Mouse (Mus musculus): ENCODE data around the gene Fam57b. TPM values are rescaled to one million over a fixed set of nuclear protein-coding genes. Genes with fewer than 3 reads are reported as not detected.

Fam57b gene
- polyA plus RNA-seq, 1 experiment from 2014 or later: 53.2 TPM

DNA sequence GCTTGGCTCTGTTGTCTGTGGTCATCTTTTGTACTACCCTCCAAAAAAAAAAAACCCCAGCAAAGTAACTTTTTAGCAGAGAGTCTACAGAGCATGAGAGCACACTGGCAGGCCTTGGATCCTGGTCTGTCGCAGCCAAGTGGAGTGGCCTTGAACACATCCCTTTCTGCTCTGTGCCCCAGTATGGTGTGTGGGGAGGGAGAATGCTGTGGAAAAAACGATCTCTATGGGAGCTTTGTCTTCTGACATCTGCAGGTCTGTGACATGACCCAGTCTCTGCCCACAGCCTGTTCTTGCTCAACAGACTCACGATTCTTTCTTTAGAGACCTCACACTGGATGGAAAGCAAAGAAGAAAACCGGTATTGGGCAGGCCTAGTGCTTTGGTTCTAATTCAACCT, 36.5 kb upstream of the Fam57b start:
- peaks cover 28% of the 10 kb centered on the region for H3K4me1 ChIP-seq (replicated peaks; ENCODE audit: control insufficient read depth, insufficient read depth, low read length)
- 69% methylated on average over 4 of the region's 4 CpGs for WGBS
- peak overlapping the region; percentile 78 for H3K4me3 ChIP-seq (replicated peaks; ENCODE audit: low read length)
- H3K4me2 ChIP-seq (replicated peaks): peak overlapping the region; percentile 77
- H3K9me3 ChIP-seq (ENCODE audit: control insufficient read depth, low read length): no peaks in the 10 kb centered on the region
- peak overlapping the region; percentile 81 for H3K9ac ChIP-seq
- H3K27me3 ChIP-seq (ENCODE audit: control insufficient read depth, insufficient read depth, low read length): no peaks in the 10 kb centered on the region
- ATAC-seq (ENCODE audit: low FRiP score) (no peak), DNase-seq (ENCODE audit: low spot score) (no peak)
- peak overlapping the region; percentile 87 for H3K27ac ChIP-seq
- peaks cover 32% of the 10 kb centered on the region for H3K36me3 ChIP-seq (replicated peaks; ENCODE audit: control insufficient read depth, insufficient read depth)

DNA sequence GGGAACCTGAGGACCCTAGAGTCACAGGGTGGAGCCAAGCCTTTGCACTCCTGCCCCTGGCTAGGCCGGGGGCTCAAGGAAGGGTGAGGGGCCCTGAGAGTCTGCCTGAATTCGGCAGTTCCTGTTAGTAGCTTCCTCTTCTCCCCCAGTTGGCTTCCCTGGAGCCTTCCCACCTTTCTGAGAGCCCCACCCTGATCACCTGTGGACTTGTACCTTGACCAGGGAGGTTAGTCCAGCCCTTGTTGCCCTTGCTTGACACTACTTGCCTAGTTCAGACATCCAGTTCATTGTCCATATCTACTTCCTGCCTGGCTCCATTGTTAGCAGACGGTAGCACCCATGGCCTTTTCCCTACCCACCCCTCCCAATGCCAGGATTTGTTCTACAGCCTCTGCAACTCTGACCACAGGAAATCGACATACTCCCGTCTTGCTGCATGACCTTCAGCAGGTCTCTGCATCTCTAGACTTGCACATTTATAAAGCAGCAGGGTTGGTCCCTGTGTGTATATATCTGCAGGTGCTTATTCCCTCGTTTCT, 35.9 kb upstream of the Fam57b start:
- H3K9ac ChIP-seq: no peak overlapping the region
- H3K4me3 ChIP-seq (replicated peaks; ENCODE audit: low read length): 0 out of 2 replicates have a peak overlapping the region, but pooled peaks have one; percentile 78
- peak overlapping the region; percentile 44; the same call in 1 of the 2 replicates for H3K27ac ChIP-seq
- WGBS: 77% methylated on average over 6 of the region's 6 CpGs
- DNase-seq (ENCODE audit: low spot score): no peak
- no peaks in the 10 kb centered on the region for H3K9me3 ChIP-seq (ENCODE audit: control insufficient read depth, low read length)
- ATAC-seq (ENCODE audit: low FRiP score): no peak
- peaks cover 28% of the 10 kb centered on the region for H3K4me1 ChIP-seq (replicated peaks; ENCODE audit: control insufficient read depth, insufficient read depth, low read length)
- H3K27me3 ChIP-seq (ENCODE audit: control insufficient read depth, insufficient read depth, low read length): no peaks in the 10 kb centered on the region
- H3K36me3 ChIP-seq (replicated peaks; ENCODE audit: control insufficient read depth, insufficient read depth): peaks cover 38% of the 10 kb centered on the region
- peak overlapping the region; percentile 77 for H3K4me2 ChIP-seq (replicated peaks)

GRCm38 (mm10) chr7:126762471-126763008, 34.9 kb upstream of the Fam57b start:
- Histone ChIP-seq H3K4me3 (replicated peaks; ENCODE audit: low read length) (peak overlapping the region; percentile 6), H3K4me1 (replicated peaks; ENCODE audit: control insufficient read depth, insufficient read depth, low read length) (peaks cover 28% of the 10 kb centered on the region), H3K36me3 (replicated peaks; ENCODE audit: control insufficient read depth, insufficient read depth) (peaks cover 47% of the 10 kb centered on the region), H3K27me3 (ENCODE audit: control insufficient read depth, insufficient read depth, low read length) (no peaks in the 10 kb centered on the region), H3K9me3 (ENCODE audit: control insufficient read depth, low read length) (no peaks in the 10 kb centered on the region), H3K27ac (peak overlapping the region; percentile 41; the same call in 1 of the 2 replicates), H3K9ac (peak overlapping the region; percentile 36), H3K4me2 (replicated peaks) (peak overlapping the region; percentile 33)
- no peak for ATAC-seq (ENCODE audit: low FRiP score)
- WGBS: 63% methylated on average over 17 of the region's 17 CpGs
- DNase-seq (ENCODE audit: low spot score): no peak

DNA sequence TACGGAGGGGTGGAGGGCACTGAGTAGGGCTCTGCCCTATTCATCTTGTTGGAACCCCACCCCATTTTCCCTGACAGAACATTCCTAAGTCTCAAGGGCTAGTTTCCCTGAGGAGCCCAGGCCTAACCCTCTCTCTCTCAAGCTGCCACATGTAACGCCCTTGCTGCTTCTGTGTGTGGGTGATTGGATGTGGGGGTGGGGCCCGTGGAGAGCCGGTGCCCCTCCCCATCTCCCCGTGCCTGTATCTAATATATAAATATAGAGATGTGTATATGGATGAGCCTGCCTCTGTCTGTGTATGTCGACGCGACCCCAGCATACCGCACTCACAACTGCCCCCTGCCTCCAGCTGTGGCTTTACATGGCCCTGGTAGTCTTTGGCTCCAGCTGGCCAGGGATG, 31.9 kb upstream of the Fam57b start:
- DNase-seq (ENCODE audit: low spot score) (no peak), ATAC-seq (ENCODE audit: low FRiP score) (no peak)
- Histone ChIP-seq H3K9ac (no peak overlapping the region), H3K27ac (no peak overlapping the region), H3K9me3 (ENCODE audit: control insufficient read depth, low read length) (no peaks in the 10 kb centered on the region), H3K4me3 (replicated peaks; ENCODE audit: low read length) (no peak overlapping the region), H3K36me3 (replicated peaks; ENCODE audit: control insufficient read depth, insufficient read depth) (peaks cover 77% of the 10 kb centered on the region), H3K4me1 (replicated peaks; ENCODE audit: control insufficient read depth, insufficient read depth, low read length) (peaks cover 25% of the 10 kb centered on the region), H3K27me3 (ENCODE audit: control insufficient read depth, insufficient read depth, low read length) (no peaks in the 10 kb centered on the region), H3K4me2 (replicated peaks) (no peak overlapping the region)
- WGBS: 93% methylated on average over 9 of the region's 9 CpGs

DNA sequence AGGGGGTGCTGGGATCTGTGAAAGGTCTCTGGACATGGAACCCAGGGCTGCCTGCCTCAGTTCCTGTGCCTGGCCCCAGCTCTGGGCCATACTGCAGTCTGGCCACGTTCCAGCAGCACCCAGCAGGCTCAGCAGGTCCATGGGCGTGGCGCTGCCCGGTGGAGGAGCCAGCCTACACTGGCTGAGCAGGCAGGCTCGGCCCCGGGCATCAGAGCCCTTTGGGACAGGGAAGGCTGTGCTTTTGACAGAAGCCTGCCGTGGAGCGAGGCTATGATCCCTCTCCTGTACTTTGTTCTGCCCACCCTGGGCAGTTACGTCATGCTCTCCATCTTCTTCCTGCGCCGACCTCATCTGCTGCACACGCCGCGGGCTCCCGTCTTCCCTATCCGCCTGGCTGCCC, 31.3 kb upstream of the Fam57b start, which contains the start of gene Gdpd3:
TSS of gene Gdpd3 (plus strand) at position 134 of the 400 bp plus-strand sequence.
- H3K9me3 ChIP-seq (ENCODE audit: control insufficient read depth, low read length): no peaks in the 10 kb centered on the region
- no peak within 1 kb of the TSS for H3K4me2 ChIP-seq (replicated peaks)
- ATAC-seq (ENCODE audit: low FRiP score) (no peak), DNase-seq (ENCODE audit: low spot score) (no peak)
- H3K27ac ChIP-seq: no peak within 1 kb of the TSS
- H3K4me1 ChIP-seq (replicated peaks; ENCODE audit: control insufficient read depth, insufficient read depth, low read length): peaks cover 18% of the 10 kb centered on the region
- no peak within 1 kb of the TSS for H3K4me3 ChIP-seq (replicated peaks; ENCODE audit: low read length)
- peaks cover 84% of the 10 kb centered on the region for H3K36me3 ChIP-seq (replicated peaks; ENCODE audit: control insufficient read depth, insufficient read depth)
- 87% methylated on average over 16 of the region's 16 CpGs for WGBS
- H3K27me3 ChIP-seq (ENCODE audit: control insufficient read depth, insufficient read depth, low read length): no peaks in the 10 kb centered on the region
- no peak within 1 kb of the TSS for H3K9ac ChIP-seq

- Histone ChIP-seq H3K27ac (no peak overlapping the region), H3K4me2 (replicated peaks) (no peak overlapping the region), H3K36me3 (replicated peaks; ENCODE audit: control insufficient read depth, insufficient read depth) (peaks cover 86% of the 10 kb centered on the region), H3K27me3 (ENCODE audit: control insufficient read depth, insufficient read depth, low read length) (no peaks in the 10 kb centered on the region), H3K9ac (no peak overlapping the region), H3K4me3 (replicated peaks; ENCODE audit: low read length) (no peak overlapping the region), H3K9me3 (ENCODE audit: control insufficient read depth, low read length) (no peaks in the 10 kb centered on the region), H3K4me1 (replicated peaks; ENCODE audit: control insufficient read depth, insufficient read depth, low read length) (peaks cover 11% of the 10 kb centered on the region)
- DNase-seq (ENCODE audit: low spot score) (no peak), ATAC-seq (ENCODE audit: low FRiP score) (no peak)
- WGBS: 95% methylated on average over 8 of the region's 8 CpGs
Observed at GRCm38 (mm10) chr7:126767001-126767400, 30.5 kb upstream of the Fam57b start.

DNA sequence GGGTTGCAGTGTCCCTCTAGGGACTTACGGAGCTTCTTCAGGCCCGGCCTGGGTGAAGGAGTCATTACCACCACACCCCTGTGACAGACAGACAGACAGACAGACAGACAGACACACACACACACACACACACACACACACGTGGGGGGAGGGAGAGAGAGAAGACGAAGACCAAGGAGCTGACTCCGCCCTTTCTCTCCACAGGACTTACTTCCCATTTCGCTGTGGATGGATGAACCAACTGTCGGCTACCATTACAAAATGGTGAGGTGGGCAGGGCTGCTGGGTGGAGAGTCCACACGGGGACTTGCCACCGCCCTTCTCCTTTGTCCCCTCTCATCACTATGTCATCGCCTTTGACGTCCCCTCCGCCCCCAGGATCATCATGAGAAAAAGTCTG, 26.7 kb upstream of the Fam57b start:
- no peak overlapping the region for H3K9ac ChIP-seq
- peaks cover 67% of the 10 kb centered on the region for H3K36me3 ChIP-seq (replicated peaks; ENCODE audit: control insufficient read depth, insufficient read depth)
- H3K4me1 ChIP-seq (replicated peaks; ENCODE audit: control insufficient read depth, insufficient read depth, low read length): peaks cover 3% of the 10 kb centered on the region; the same call in 1 of the 2 replicates
- DNase-seq (ENCODE audit: low spot score) (no peak), ATAC-seq (ENCODE audit: low FRiP score) (no peak)
- H3K27ac ChIP-seq: no peak overlapping the region
- H3K9me3 ChIP-seq (ENCODE audit: control insufficient read depth, low read length): no peaks in the 10 kb centered on the region
- H3K27me3 ChIP-seq (ENCODE audit: control insufficient read depth, insufficient read depth, low read length): no peaks in the 10 kb centered on the region
- no peak overlapping the region for H3K4me2 ChIP-seq (replicated peaks)
- 84% methylated on average over 12 of the region's 12 CpGs for WGBS
- H3K4me3 ChIP-seq (replicated peaks; ENCODE audit: low read length): no peak overlapping the region

- Histone ChIP-seq H3K4me3 (replicated peaks; ENCODE audit: low read length) (no peak overlapping the region), H3K9me3 (ENCODE audit: control insufficient read depth, low read length) (no peaks in the 10 kb centered on the region), H3K4me2 (replicated peaks) (no peak overlapping the region), H3K4me1 (replicated peaks; ENCODE audit: control insufficient read depth, insufficient read depth, low read length) (peaks cover 20% of the 10 kb centered on the region), H3K27ac (no peak overlapping the region), H3K36me3 (replicated peaks; ENCODE audit: control insufficient read depth, insufficient read depth) (peaks cover 45% of the 10 kb centered on the region), H3K27me3 (ENCODE audit: control insufficient read depth, insufficient read depth, low read length) (no peaks in the 10 kb centered on the region), H3K9ac (no peak overlapping the region)
- WGBS: 88% methylated on average over 2 of the region's 2 CpGs
- DNase-seq (ENCODE audit: low spot score): no peak
- no peak for ATAC-seq (ENCODE audit: low FRiP score)
Observed at GRCm38 (mm10) chr7:126773351-126773750, 24.1 kb upstream of the Fam57b start.

DNA sequence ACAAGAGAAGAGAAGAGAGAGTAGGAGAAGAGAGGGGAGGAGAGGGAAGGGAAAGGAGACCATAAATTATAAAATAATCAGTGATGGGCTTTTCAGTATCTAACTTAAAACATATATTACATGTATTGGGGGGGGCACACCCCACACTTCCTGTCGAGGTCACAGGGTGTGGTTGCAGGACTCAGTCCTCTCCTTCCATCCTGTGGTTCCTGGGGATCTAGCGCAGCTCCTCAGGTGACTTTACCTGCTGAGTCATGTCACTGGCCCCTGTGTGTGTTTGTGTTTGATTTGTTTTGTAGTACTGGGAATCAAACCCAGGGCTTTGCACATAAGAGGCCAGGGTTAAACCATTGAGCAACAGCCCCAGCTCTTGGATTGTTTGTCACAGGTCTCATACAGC, 23.0 kb upstream of the Fam57b start:
- DNase-seq (ENCODE audit: low spot score): no peak
- no peaks in the 10 kb centered on the region for H3K27me3 ChIP-seq (ENCODE audit: control insufficient read depth, insufficient read depth, low read length)
- 77% methylated on average over 2 of the region's 2 CpGs for WGBS

More for the DNA sequence above, 23.0 kb upstream of the Fam57b start:
- Histone ChIP-seq H3K4me2 (replicated peaks) (no peak overlapping the region), H3K36me3 (replicated peaks; ENCODE audit: control insufficient read depth, insufficient read depth) (peaks cover 43% of the 10 kb centered on the region), H3K4me1 (replicated peaks; ENCODE audit: control insufficient read depth, insufficient read depth, low read length) (peaks cover 21% of the 10 kb centered on the region), H3K27ac (no peak overlapping the region), H3K9me3 (ENCODE audit: control insufficient read depth, low read length) (no peaks in the 10 kb centered on the region), H3K9ac (no peak overlapping the region), H3K4me3 (replicated peaks; ENCODE audit: low read length) (no peak overlapping the region)
- ATAC-seq (ENCODE audit: low FRiP score): no peak

All from hindbrain, embryonic 14.5 days (tissue).